Mouse (Mus musculus): ENCODE data around the gene Cckbr.

GRCm38 (mm10) chr7:105433859-105434258 lies 8.3 kb downstream of the Cckbr start:
- TF ChIP-seq CTCF (IDR thresholded peaks at IDR 0.05 in 2 of 3, conservative IDR thresholded peaks at IDR 0.05 in 1 of 3; ENCODE audit: control insufficient read depth in 1 of 3, insufficient read depth in 1 of 3, low read depth in 2 of 3, low read length in 3 of 3, poor library complexity in 1 of 3, severe bottlenecking in 1 of 3), result no peak
- TF ChIP-seq CHD2 (IDR thresholded peaks at IDR 0.05; ENCODE audit: low read length), result no peak
- TF ChIP-seq MAX (IDR thresholded peaks at IDR 0.05; ENCODE audit: low read length), result no peak
- no peak for TF ChIP-seq TCF12 (IDR thresholded peaks at IDR 0.05; ENCODE audit: low read depth, low read length)
